Mouse (Mus musculus) embryonic facial prominence, embryonic 14.5 days (tissue): Measurements from ENCODE around the gene Zzz3. TPM values are rescaled to one million over a fixed set of nuclear protein-coding genes. Genes with fewer than 3 reads are reported as not detected.

ENCODE experiments used
- ATAC-seq: fragments of 200-750 bp; cut with Nextera tagmentation; 2 replicates; pipeline ENCODE4 v1.8.0; 2017; ENCODE audit warnings: low read depth, moderate number of reproducible peaks, moderate TSS enrichment
- DNase-seq: peaks from one replicate; pipeline ENCODE4 v3.0.0-alpha.2; 2015; ENCODE audit warnings: low spot score
- H3K27ac ChIP-seq: fragments of 300-500 bp; sonication (generic); replicated peaks from 2 replicates; pipeline ENCODE4 v1.5.1; 2014; ENCODE audit warnings: low read depth, mild to moderate bottlenecking, low read length, moderate library complexity
- H3K27me3 ChIP-seq: fragments of 300-500 bp; sonication (generic); replicated peaks from 2 replicates; pipeline ENCODE4 v1.6.1; 2014; ENCODE audit warnings: low read length; ENCODE audit not compliant: control insufficient read depth, insufficient read depth
- H3K36me3 ChIP-seq: fragments of 300-500 bp; sonication (generic); 2 replicates; pipeline ENCODE4 v1.6.1; 2014; ENCODE audit warnings: low read length, mixed read lengths; ENCODE audit not compliant: control insufficient read depth, insufficient read depth
- H3K4me1 ChIP-seq: fragments of 300-500 bp; sonication (generic); 2 replicates; pipeline ENCODE4 v1.6.1; 2014; ENCODE audit warnings: antibody characterized with exemption, low read length; ENCODE audit not compliant: control insufficient read depth, insufficient read depth
- H3K4me2 ChIP-seq: fragments of 300-500 bp; sonication (generic); 2 replicates; pipeline ENCODE4 v1.6.1; 2014; ENCODE audit warnings: low read depth, mild to moderate bottlenecking, low read length, moderate library complexity, mixed read lengths
- H3K4me3 ChIP-seq: fragments of 300-500 bp; sonication (generic); 2 replicates; pipeline ENCODE4 v1.5.1; 2014; ENCODE audit warnings: low read depth, mild to moderate bottlenecking, low read length
- H3K9ac ChIP-seq: fragments of 300-500 bp; sonication (generic); 2 replicates; pipeline ENCODE4 v1.6.1; 2014; ENCODE audit warnings: low read depth, mild to moderate bottlenecking, low read length, moderate library complexity, mixed read lengths
- H3K9me3 ChIP-seq: fragments of 300-500 bp; sonication (generic); 2 replicates; pipeline ENCODE4 v1.6.1; 2016; ENCODE audit warnings: low read length; ENCODE audit not compliant: control insufficient read depth
- WGBS: fragments of 180-500 bp; shearing (Covaris S2); extraction: QIAGEN DNeasy Blood & Tissue Kit; methylation state at CpG from one replicate; pipeline ENCODE4 v1.1.7; 2014; 5-methylcytosine and 5-hydroxymethylcytosine counted together
- polyA plus RNA-seq: library from polyadenylated mRNA; unstranded; fragments of >200 nt; fragmentation: Nextera tagmentation; extraction: Ambion mirVana; gene quantifications from 2 replicates; pipeline ENCODE4 v1.2.1, GENCODE M21; 2014

Zzz3 gene
- polyA plus RNA-seq, 1 experiment from 2014 or later = 48.3 TPM

GRCm38 (mm10) chr3:152405420-152405819, 10.1 kb downstream of the Zzz3 start:
- H3K9me3 ChIP-seq = no peaks in the 10 kb centered on the region
- ATAC-seq (no peak), DNase-seq (no peak)
- WGBS = 95% methylated on average over 7 of the region's 7 CpGs
- no peak overlapping the region for H3K4me2 ChIP-seq
- H3K27me3 ChIP-seq = no peaks in the 10 kb centered on the region
- H3K9ac ChIP-seq = no peak overlapping the region
- H3K4me3 ChIP-seq = no peak overlapping the region
- no peaks in the 10 kb centered on the region for H3K36me3 ChIP-seq
- H3K27ac ChIP-seq = no peak overlapping the region
- 0 out of 2 replicates have a peak, but pooled peaks cover 3% of the 10 kb centered on the region for H3K4me1 ChIP-seq

GRCm38 (mm10) chr3:152405978-152406640, 10.8 kb downstream of the Zzz3 start:
- no peak for ATAC-seq
- Histone ChIP-seq H3K27me3 (no peaks in the 10 kb centered on the region), H3K4me1 (0 out of 2 replicates have a peak, but pooled peaks cover 3% of the 10 kb centered on the region), H3K36me3 (no peaks in the 10 kb centered on the region), H3K9me3 (no peaks in the 10 kb centered on the region), H3K9ac (no peak overlapping the region), H3K4me2 (no peak overlapping the region), H3K27ac (no peak overlapping the region), H3K4me3 (no peak overlapping the region)
- 74% methylated on average over 4 of the region's 4 CpGs for WGBS
- no peak for DNase-seq

- no peak overlapping the region for H3K9ac ChIP-seq
- no peak overlapping the region for H3K4me2 ChIP-seq
- no peaks in the 10 kb centered on the region for H3K4me1 ChIP-seq
- H3K4me3 ChIP-seq = no peak overlapping the region
- H3K9me3 ChIP-seq = no peaks in the 10 kb centered on the region
- no peak overlapping the region for H3K27ac ChIP-seq
- no peak for ATAC-seq
- no peaks in the 10 kb centered on the region for H3K36me3 ChIP-seq
- no peaks in the 10 kb centered on the region for H3K27me3 ChIP-seq
- WGBS = 81% methylated on average over 7 of the region's 7 CpGs
- no peak for DNase-seq
Observed at GRCm38 (mm10) chr3:152410980-152411551, 15.8 kb downstream of the Zzz3 start.

GRCm38 (mm10) chr3:152412362-152412761, 17.1 kb downstream of the Zzz3 start:
- no peak for ATAC-seq
- Histone ChIP-seq H3K4me2 (no peak overlapping the region), H3K9me3 (no peaks in the 10 kb centered on the region), H3K27ac (no peak overlapping the region), H3K4me3 (no peak overlapping the region), H3K9ac (no peak overlapping the region), H3K36me3 (no peaks in the 10 kb centered on the region), H3K27me3 (no peaks in the 10 kb centered on the region), H3K4me1 (no peaks in the 10 kb centered on the region)
- no peak for DNase-seq
- WGBS = 65% methylated on average over 4 of the region's 4 CpGs

- Histone ChIP-seq H3K36me3 (peaks cover 34% of the 10 kb centered on the region), H3K27me3 (no peaks in the 10 kb centered on the region), H3K27ac (no peak overlapping the region), H3K9ac (no peak overlapping the region), H3K4me1 (no peaks in the 10 kb centered on the region), H3K4me2 (no peak overlapping the region), H3K9me3 (no peaks in the 10 kb centered on the region), H3K4me3 (no peak overlapping the region)
- no peak for ATAC-seq
- WGBS = 95% methylated on average over 8 of the region's 8 CpGs
- no peak for DNase-seq
Observed at GRCm38 (mm10) chr3:152428925-152429324, 33.7 kb downstream of the Zzz3 start.

DNA sequence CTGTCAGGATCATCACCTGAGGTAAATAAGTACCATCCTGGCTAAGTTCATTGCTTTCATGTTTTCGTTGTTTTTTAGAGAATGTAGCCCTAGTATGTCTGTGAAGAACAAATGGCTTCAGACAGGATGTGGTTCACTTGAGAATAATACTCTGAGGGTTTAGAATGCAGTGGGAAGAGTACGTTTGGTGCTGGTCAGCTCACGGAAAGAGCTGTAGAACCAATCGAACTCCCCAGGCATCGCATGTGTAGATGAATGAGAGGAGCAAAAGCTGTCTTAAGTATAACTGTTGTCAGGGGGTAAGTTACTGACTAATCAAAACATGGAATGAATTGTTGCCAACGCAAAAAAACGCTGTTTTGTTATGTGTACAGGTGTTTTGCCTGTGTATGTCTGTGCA, 37.4 kb downstream of the Zzz3 start:
- Histone ChIP-seq H3K27ac (no peak overlapping the region), H3K4me3 (no peak overlapping the region), H3K9ac (no peak overlapping the region), H3K27me3 (no peaks in the 10 kb centered on the region), H3K36me3 (peaks cover 31% of the 10 kb centered on the region), H3K9me3 (no peaks in the 10 kb centered on the region), H3K4me2 (no peak overlapping the region), H3K4me1 (no peaks in the 10 kb centered on the region)
- no peak for ATAC-seq
- no peak for DNase-seq
- 94% methylated on average over 7 of the region's 7 CpGs for WGBS

GRCm38 (mm10) chr3:152435590-152435989, 40.3 kb downstream of the Zzz3 start:
- ATAC-seq (no peak), DNase-seq (no peak)
- Histone ChIP-seq H3K9me3 (no peaks in the 10 kb centered on the region), H3K36me3 (peaks cover 22% of the 10 kb centered on the region; the same call in 1 of the 2 replicates), H3K27ac (no peak overlapping the region), H3K4me1 (no peaks in the 10 kb centered on the region), H3K9ac (no peak overlapping the region), H3K4me2 (no peak overlapping the region), H3K4me3 (no peak overlapping the region), H3K27me3 (no peaks in the 10 kb centered on the region)

- Histone ChIP-seq H3K36me3 (peaks cover 19% of the 10 kb centered on the region; the same call in 1 of the 2 replicates), H3K4me2 (no peak overlapping the region), H3K4me3 (no peak overlapping the region), H3K9ac (no peak overlapping the region), H3K4me1 (no peaks in the 10 kb centered on the region), H3K27me3 (no peaks in the 10 kb centered on the region), H3K9me3 (no peaks in the 10 kb centered on the region), H3K27ac (no peak overlapping the region)
- no peak for DNase-seq
- WGBS = 95% methylated on average over 7 of the region's 7 CpGs
- no peak for ATAC-seq
Observed at GRCm38 (mm10) chr3:152438068-152438467, 42.8 kb downstream of the Zzz3 start.

DNA sequence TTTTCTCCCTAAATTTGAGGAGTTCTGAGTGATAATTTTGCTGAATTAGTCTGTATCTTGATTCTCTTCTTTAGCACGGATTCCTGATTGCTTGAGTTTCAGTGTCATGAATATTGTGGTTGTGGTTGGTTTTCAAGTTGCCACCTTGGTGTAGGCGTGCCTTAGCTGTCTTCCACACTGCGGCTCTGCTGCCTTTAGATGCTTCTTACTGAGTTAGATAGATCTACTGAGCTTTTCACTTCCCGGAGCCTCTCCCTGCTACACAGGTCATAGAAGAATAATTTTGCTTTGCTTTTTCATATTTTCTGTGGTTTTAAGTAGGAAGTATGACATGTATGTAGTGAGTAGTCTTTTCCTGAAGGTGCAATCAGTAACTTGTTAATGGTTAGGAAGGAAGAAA, 47.5 kb downstream of the Zzz3 start:
- WGBS = 88% methylated on average over 4 of the region's 4 CpGs
- H3K4me1 ChIP-seq = no peaks in the 10 kb centered on the region
- no peak overlapping the region for H3K27ac ChIP-seq
- no peaks in the 10 kb centered on the region for H3K9me3 ChIP-seq
- no peak overlapping the region for H3K9ac ChIP-seq
- H3K4me3 ChIP-seq = no peak overlapping the region
- no peak overlapping the region for H3K4me2 ChIP-seq
- peaks cover 17% of the 10 kb centered on the region; the same call in 1 of the 2 replicates for H3K36me3 ChIP-seq
- H3K27me3 ChIP-seq = no peaks in the 10 kb centered on the region
- DNase-seq (no peak), ATAC-seq (no peak)
